Mouse (Mus musculus): ENCODE results near the gene Pgam1. TPM values are rescaled to one million over a fixed set of nuclear protein-coding genes. Genes with fewer than 3 reads are reported as not detected.
"Not testable (repeated sequence)": the region's sequence is repeated elsewhere in the genome, so short reads cannot be mapped to it uniquely, and the experiment has no call there.

Pgam1 gene
- polyA plus RNA-seq (2014; fragmentation: Nextera tagmentation; extraction: Ambion mirVana): 521 and 528 TPM in 2 replicates

- Histone ChIP-seq H3K4me3 (ENCODE audit: low read depth, low read length) (peak within 1 kb of the TSS; percentile 95), H3K4me1 (ENCODE audit: control insufficient read depth, insufficient read depth, low read length) (peaks cover 14% of the 10 kb centered on the region), H3K9ac (replicated peaks; ENCODE audit: low read depth, low read length) (peak within 1 kb of the TSS; percentile 74), H3K27ac (ENCODE audit: low read depth, low read length) (peak within 1 kb of the TSS; percentile 82), H3K36me3 (ENCODE audit: control insufficient read depth, insufficient read depth, low read length) (peaks cover 4% of the 10 kb centered on the region; the same call in 1 of the 2 replicates), H3K9me3 (ENCODE audit: control insufficient read depth, low read length) (no peaks in the 10 kb centered on the region), H3K4me2 (ENCODE audit: low read depth, low read length) (peak within 1 kb of the TSS; percentile 98), H3K27me3 (ENCODE audit: control insufficient read depth, insufficient read depth, low read length) (no peaks in the 10 kb centered on the region)
- peak; percentile 93 for ATAC-seq (ENCODE audit: low read depth)
- WGBS: 6% methylated on average over 54 of the region's 54 CpGs
Observed at GRCm38 (mm10) chr19:41911178-41912073, at the start of gene Pgam1. Pgam1 (plus strand) TSS chr19:41911923.

- Histone ChIP-seq H3K9ac (replicated peaks; ENCODE audit: low read depth, low read length) (no peak overlapping the region), H3K36me3 (ENCODE audit: control insufficient read depth, insufficient read depth, low read length) (peaks cover 42% of the 10 kb centered on the region), H3K4me2 (ENCODE audit: low read depth, low read length) (no peak overlapping the region), H3K27ac (ENCODE audit: low read depth, low read length) (no peak overlapping the region), H3K4me3 (ENCODE audit: low read depth, low read length) (no peak overlapping the region), H3K9me3 (ENCODE audit: control insufficient read depth, low read length) (no peaks in the 10 kb centered on the region), H3K27me3 (ENCODE audit: control insufficient read depth, insufficient read depth, low read length) (no peaks in the 10 kb centered on the region), H3K4me1 (ENCODE audit: control insufficient read depth, insufficient read depth, low read length) (no peaks in the 10 kb centered on the region)
- no peak for ATAC-seq (ENCODE audit: low read depth)
- WGBS: 88% methylated on average over 8 of the region's 8 CpGs
Observed at GRCm38 (mm10) chr19:41866707-41867106, 45.0 kb upstream of the Pgam1 start.

GRCm38 (mm10) chr19:41869296-41869695, 42.4 kb upstream of the Pgam1 start:
- Histone ChIP-seq H3K9me3 (ENCODE audit: control insufficient read depth, low read length) (no peaks in the 10 kb centered on the region), H3K27ac (ENCODE audit: low read depth, low read length) (no peak overlapping the region), H3K9ac (replicated peaks; ENCODE audit: low read depth, low read length) (no peak overlapping the region), H3K36me3 (ENCODE audit: control insufficient read depth, insufficient read depth, low read length) (peaks cover 40% of the 10 kb centered on the region), H3K4me1 (ENCODE audit: control insufficient read depth, insufficient read depth, low read length) (no peaks in the 10 kb centered on the region), H3K27me3 (ENCODE audit: control insufficient read depth, insufficient read depth, low read length) (no peaks in the 10 kb centered on the region), H3K4me2 (ENCODE audit: low read depth, low read length) (no peak overlapping the region), H3K4me3 (ENCODE audit: low read depth, low read length) (no peak overlapping the region)
- WGBS: 91% methylated on average over 5 of the region's 5 CpGs
- no peak for ATAC-seq (ENCODE audit: low read depth)

GRCm38 (mm10) chr19:41869946-41870345, 41.8 kb upstream of the Pgam1 start:
- not testable (repeated sequence) for H3K27me3 ChIP-seq (ENCODE audit: control insufficient read depth, insufficient read depth, low read length); H3K4me1 ChIP-seq (ENCODE audit: control insufficient read depth, insufficient read depth, low read length); H3K9me3 ChIP-seq (ENCODE audit: control insufficient read depth, low read length); H3K9ac ChIP-seq (replicated peaks; ENCODE audit: low read depth, low read length); H3K4me2 ChIP-seq (ENCODE audit: low read depth, low read length); H3K27ac ChIP-seq (ENCODE audit: low read depth, low read length); H3K4me3 ChIP-seq (ENCODE audit: low read depth, low read length); ATAC-seq (ENCODE audit: low read depth)
- WGBS: 89% methylated on average over 5 of the region's 5 CpGs
- peaks cover 47% of the 10 kb centered on the region for H3K36me3 ChIP-seq (ENCODE audit: control insufficient read depth, insufficient read depth, low read length)

GRCm38 (mm10) chr19:41872285-41872684, 39.4 kb upstream of the Pgam1 start:
- H3K4me3 ChIP-seq (ENCODE audit: low read depth, low read length): no peak overlapping the region
- no peak for ATAC-seq (ENCODE audit: low read depth)
- H3K4me2 ChIP-seq (ENCODE audit: low read depth, low read length): no peak overlapping the region
- H3K27me3 ChIP-seq (ENCODE audit: control insufficient read depth, insufficient read depth, low read length): no peaks in the 10 kb centered on the region
- H3K9me3 ChIP-seq (ENCODE audit: control insufficient read depth, low read length): no peaks in the 10 kb centered on the region
- H3K36me3 ChIP-seq (ENCODE audit: control insufficient read depth, insufficient read depth, low read length): peaks cover 52% of the 10 kb centered on the region
- H3K27ac ChIP-seq (ENCODE audit: low read depth, low read length): no peak overlapping the region
- H3K4me1 ChIP-seq (ENCODE audit: control insufficient read depth, insufficient read depth, low read length): no peaks in the 10 kb centered on the region
- no peak overlapping the region for H3K9ac ChIP-seq (replicated peaks; ENCODE audit: low read depth, low read length)
- 94% methylated on average over 2 of the region's 2 CpGs for WGBS

GRCm38 (mm10) chr19:41874356-41874755, 37.4 kb upstream of the Pgam1 start:
- WGBS: 95% methylated on average over 14 of the region's 14 CpGs

GRCm38 (mm10) chr19:41881842-41882241, 29.9 kb upstream of the Pgam1 start:
- Histone ChIP-seq H3K27ac (ENCODE audit: low read depth, low read length) (no peak overlapping the region), H3K4me1 (ENCODE audit: control insufficient read depth, insufficient read depth, low read length) (no peaks in the 10 kb centered on the region), H3K36me3 (ENCODE audit: control insufficient read depth, insufficient read depth, low read length) (peaks cover 37% of the 10 kb centered on the region), H3K9ac (replicated peaks; ENCODE audit: low read depth, low read length) (no peak overlapping the region), H3K4me2 (ENCODE audit: low read depth, low read length) (no peak overlapping the region), H3K4me3 (ENCODE audit: low read depth, low read length) (no peak overlapping the region), H3K9me3 (ENCODE audit: control insufficient read depth, low read length) (no peaks in the 10 kb centered on the region), H3K27me3 (ENCODE audit: control insufficient read depth, insufficient read depth, low read length) (no peaks in the 10 kb centered on the region)
- 95% methylated on average over 4 of the region's 4 CpGs for WGBS
- no peak for ATAC-seq (ENCODE audit: low read depth)

More at GRCm38 (mm10) chr19:41874356-41874755, 37.4 kb upstream of the Pgam1 start:
- Histone ChIP-seq H3K27ac (ENCODE audit: low read depth, low read length) (no peak overlapping the region), H3K36me3 (ENCODE audit: control insufficient read depth, insufficient read depth, low read length) (peaks cover 46% of the 10 kb centered on the region), H3K9me3 (ENCODE audit: control insufficient read depth, low read length) (no peaks in the 10 kb centered on the region), H3K4me1 (ENCODE audit: control insufficient read depth, insufficient read depth, low read length) (no peaks in the 10 kb centered on the region), H3K9ac (replicated peaks; ENCODE audit: low read depth, low read length) (no peak overlapping the region), H3K4me2 (ENCODE audit: low read depth, low read length) (no peak overlapping the region), H3K27me3 (ENCODE audit: control insufficient read depth, insufficient read depth, low read length) (no peaks in the 10 kb centered on the region), H3K4me3 (ENCODE audit: low read depth, low read length) (no peak overlapping the region)
- ATAC-seq (ENCODE audit: low read depth): no peak

GRCm38 (mm10) chr19:41883882-41884281, 27.8 kb upstream of the Pgam1 start:
- WGBS: 96% methylated on average over 9 of the region's 9 CpGs
- no peak for ATAC-seq (ENCODE audit: low read depth)
- no peaks in the 10 kb centered on the region for H3K9me3 ChIP-seq (ENCODE audit: control insufficient read depth, low read length)
- no peak overlapping the region for H3K27ac ChIP-seq (ENCODE audit: low read depth, low read length)
- H3K27me3 ChIP-seq (ENCODE audit: control insufficient read depth, insufficient read depth, low read length): no peaks in the 10 kb centered on the region
- H3K36me3 ChIP-seq (ENCODE audit: control insufficient read depth, insufficient read depth, low read length): peaks cover 35% of the 10 kb centered on the region
- H3K4me1 ChIP-seq (ENCODE audit: control insufficient read depth, insufficient read depth, low read length): no peaks in the 10 kb centered on the region
- no peak overlapping the region for H3K9ac ChIP-seq (replicated peaks; ENCODE audit: low read depth, low read length)
- H3K4me3 ChIP-seq (ENCODE audit: low read depth, low read length): no peak overlapping the region
- H3K4me2 ChIP-seq (ENCODE audit: low read depth, low read length): no peak overlapping the region

GRCm38 (mm10) chr19:41888191-41888590, 23.5 kb upstream of the Pgam1 start:
- H3K36me3 ChIP-seq (ENCODE audit: control insufficient read depth, insufficient read depth, low read length): peaks cover 33% of the 10 kb centered on the region; the same call in 1 of the 2 replicates
- H3K27ac ChIP-seq (ENCODE audit: low read depth, low read length): no peak overlapping the region
- ATAC-seq (ENCODE audit: low read depth): no peak
- no peak overlapping the region for H3K9ac ChIP-seq (replicated peaks; ENCODE audit: low read depth, low read length)
- no peak overlapping the region for H3K4me3 ChIP-seq (ENCODE audit: low read depth, low read length)
- H3K9me3 ChIP-seq (ENCODE audit: control insufficient read depth, low read length): no peaks in the 10 kb centered on the region
- no peaks in the 10 kb centered on the region for H3K4me1 ChIP-seq (ENCODE audit: control insufficient read depth, insufficient read depth, low read length)
- H3K27me3 ChIP-seq (ENCODE audit: control insufficient read depth, insufficient read depth, low read length): no peaks in the 10 kb centered on the region
- H3K4me2 ChIP-seq (ENCODE audit: low read depth, low read length): no peak overlapping the region
